Mouse (Mus musculus) liver, embryonic 14.5 days (tissue): ENCODE data around the gene Ergic1.

Experiments used
- CTCF ChIP-seq: IDR thresholded peaks from 2 replicates; pipeline ENCODE4 v1.5.1; 2016; ENCODE audit warnings: antibody characterized with exemption, low read depth, control low read depth
- EP300 ChIP-seq: IDR thresholded peaks from 2 replicates; pipeline ENCODE4 v1.6.1; 2016; ENCODE audit warnings: antibody characterized with exemption, low read depth

DNA sequence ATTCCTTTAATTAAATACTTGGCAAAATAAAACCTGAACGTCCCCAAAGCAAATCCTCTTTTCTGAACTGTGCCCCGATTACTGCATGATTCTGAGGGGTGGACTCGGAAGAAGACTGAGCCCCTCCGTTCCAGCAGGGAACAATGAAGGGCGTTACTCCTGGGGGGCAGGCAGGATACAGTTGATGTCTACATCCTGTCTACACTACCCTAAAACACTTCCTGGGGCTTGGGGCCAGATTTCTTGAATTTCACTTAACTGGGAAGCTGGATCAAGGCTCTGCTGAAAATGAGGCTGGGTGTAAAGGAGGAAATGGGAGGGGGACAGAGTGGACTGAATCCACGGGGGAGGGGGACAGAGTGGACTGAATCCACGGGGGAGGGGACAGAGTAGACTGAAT is 13.5 kb upstream of the Ergic1 start:
- no peak for TF ChIP-seq CTCF
- TF ChIP-seq EP300, result no peak
